Mouse (Mus musculus): ENCODE data around the gene Anapc1. TPM values are rescaled to one million over a fixed set of nuclear protein-coding genes. Genes with fewer than 3 reads are reported as not detected.
A peak's percentile ranks its signal among the peaks of the same experiment; 100 is the strongest.

The Anapc1 gene
- total RNA-seq (2021) = 10 to 100 TPM; 50.6 to 51.0 TPM
- long read RNA-seq, experiment 1, full-length matches to known transcripts = 3 of 14 reads
- long read RNA-seq, experiment 1, partial matches to known transcripts = 5 of 14 reads
- long read RNA-seq, experiment 1, other reads (novel, unspliced or antisense) = 6 of 14 reads
- long read RNA-seq, experiment 2, full-length matches to known transcripts = 5 of 13 reads
- long read RNA-seq, experiment 2, partial matches to known transcripts = 7 of 13 reads
- long read RNA-seq, experiment 2, other reads (novel, unspliced or antisense) = 1 of 13 reads

DNA sequence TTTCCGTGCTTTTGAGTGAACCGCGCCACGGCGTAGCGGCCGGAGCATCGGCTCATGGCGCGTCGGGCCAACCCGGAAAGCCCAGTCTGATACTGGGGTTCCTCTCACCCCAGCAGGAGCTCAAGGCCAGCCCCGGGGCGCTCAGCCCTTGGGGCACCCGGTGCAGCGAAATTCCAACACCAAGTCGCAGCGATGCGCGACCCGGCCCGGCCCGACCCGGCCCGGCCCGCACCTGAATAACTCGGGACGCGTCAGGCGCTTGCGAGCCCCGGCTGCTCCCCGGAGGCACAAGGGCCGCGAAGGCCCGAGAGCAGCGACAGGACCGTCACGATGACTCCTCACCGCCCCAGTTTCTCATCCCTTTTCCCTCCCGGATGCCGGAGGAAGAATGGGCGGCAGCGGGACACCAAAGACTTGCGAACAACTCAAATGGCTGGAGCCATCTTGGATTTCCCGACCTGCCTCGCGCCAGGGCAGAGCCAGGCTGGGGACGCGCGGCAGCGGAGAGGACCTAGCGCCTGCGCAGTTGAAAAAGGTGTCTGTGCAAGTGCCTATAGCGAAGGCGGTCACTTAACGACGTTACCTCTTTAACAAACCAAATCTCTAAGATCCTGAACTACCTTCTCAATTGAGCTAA is at the start of gene Anapc1:
Anapc1 (minus strand) TSS at position 471 of the 637 bp plus-strand sequence.
- intact Hi-C loops (cut with DNase I) = no loop called here
- DNase-seq = peak; percentile 88 to 89

DNA sequence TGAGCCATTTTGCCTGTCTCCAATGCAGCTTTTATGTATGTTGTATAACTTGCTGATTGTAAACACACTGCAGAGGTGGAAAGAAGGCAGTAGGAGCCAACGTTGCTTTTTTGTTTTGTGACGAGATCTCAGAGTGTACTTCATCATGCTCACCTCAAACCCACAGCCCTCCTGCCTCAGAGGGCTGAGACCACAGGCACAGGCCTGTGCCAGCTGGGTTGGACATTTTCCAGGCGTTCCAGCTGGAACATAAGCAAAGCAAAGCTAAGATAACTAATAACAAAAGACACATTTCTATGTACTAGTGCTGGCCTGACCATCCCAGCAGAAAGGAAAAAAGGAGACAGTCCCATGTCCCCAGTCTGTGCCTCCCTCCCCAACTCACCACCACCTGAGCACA is 47.9 kb upstream of the Anapc1 start:
- intact Hi-C loops (cut with DNase I) = no loop called here
- no peak for DNase-seq

DNA sequence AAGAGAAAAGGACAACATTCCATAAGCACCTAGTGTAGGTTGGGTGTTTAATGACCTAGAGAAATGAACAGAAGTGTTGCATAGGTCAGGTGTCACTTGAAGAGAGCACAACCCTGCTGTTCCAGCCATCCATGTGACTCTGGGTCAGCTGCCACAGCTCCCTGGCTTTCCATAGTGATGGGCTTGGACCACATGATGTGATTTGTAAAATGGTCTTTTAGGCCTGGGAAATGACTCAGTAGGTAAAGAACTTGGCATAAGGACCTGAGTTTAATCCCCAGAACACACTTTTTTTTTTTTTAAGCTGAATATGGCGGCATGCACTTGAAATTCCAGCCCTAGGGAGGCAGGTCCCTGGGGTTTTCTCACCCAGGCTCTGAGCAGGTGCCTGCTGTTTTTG is 44.8 kb upstream of the Anapc1 start:
- no peak for DNase-seq
- intact Hi-C loops (cut with DNase I) = no loop called here

DNA sequence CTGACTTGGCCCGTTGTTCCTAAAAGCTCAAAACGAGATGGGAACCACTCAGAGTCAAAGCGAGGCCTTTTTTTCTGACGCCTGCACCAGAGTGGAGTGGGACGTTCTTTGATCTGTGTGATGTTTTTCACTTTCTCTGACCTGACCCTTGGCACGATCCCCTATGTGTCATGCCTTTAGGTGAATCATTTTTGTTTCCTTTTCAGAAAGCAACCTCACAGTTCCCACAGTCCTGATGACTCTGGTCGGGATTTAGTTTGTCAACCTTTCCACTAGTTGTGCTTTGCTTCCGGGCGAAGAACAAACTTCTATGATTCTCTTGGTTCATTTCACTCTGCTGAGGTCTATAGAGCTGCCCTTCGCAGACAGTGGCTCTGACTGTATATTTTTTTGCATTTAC is 44.3 kb upstream of the Anapc1 start:
- no peak for DNase-seq
- intact Hi-C loops (cut with DNase I) = no loop called here

DNA sequence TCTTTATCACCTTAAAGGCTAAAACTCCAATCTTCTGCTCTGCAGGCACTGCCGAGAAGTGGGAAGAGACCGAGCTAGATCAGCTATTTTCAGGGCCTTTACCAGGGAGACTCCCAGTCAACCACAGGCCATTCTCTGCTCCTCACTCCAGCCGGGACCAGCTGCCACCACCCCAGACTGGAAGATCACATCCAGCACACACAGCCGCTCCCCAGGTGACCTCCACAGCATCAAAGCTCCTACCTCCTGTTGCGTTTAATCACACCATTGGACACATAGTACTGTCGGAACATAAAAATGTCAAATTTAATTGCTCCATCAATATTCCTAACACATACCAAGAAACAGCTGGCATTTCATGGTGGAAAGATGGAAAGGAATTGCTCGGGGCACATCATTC is 42.0 kb upstream of the Anapc1 start:
- DNase-seq = no peak
- intact Hi-C loops (cut with DNase I) = no loop called here

DNA sequence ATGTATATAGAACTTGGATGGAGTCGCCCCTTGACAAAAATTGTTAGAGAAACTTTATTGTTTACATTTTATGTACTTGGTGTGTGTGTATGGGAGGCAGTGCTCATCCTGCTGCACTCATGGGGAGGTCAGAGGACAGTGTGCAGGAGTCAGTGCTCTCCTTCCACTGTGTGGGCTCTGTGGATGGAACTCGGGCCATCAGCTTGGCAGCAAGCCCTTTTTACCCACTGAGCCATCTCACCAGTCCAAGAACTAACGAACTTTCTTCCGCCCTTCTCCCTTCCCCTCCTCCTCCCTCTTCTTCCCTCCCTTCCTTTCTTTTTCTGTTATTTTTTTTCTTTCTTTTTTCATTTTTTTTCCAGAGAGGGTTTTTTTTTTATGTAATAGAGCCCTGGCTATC is 40.9 kb upstream of the Anapc1 start:
- intact Hi-C loops (cut with DNase I) = no loop called here
- no peak for DNase-seq

DNA sequence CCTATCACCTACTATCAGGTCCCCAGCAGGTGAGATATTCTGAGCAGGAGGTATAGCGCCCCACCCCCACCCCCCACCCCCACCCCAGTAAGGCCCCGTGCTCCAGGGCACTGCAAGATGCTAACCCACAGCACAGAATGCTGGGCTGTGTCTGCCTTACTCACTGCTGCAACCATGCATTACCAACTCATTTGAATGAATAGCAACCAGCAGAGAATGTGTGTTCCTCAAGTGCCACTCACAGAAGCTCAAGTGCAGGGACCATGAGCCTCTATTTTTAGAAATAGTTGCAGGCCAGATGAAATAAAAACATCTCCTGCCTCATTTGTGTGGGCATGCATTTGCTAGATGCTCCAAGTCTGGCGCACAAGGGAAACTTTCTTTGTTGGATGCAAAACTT is 40.4 kb upstream of the Anapc1 start:
- DNase-seq = no peak
- intact Hi-C loops (cut with DNase I) = no loop called here

DNA sequence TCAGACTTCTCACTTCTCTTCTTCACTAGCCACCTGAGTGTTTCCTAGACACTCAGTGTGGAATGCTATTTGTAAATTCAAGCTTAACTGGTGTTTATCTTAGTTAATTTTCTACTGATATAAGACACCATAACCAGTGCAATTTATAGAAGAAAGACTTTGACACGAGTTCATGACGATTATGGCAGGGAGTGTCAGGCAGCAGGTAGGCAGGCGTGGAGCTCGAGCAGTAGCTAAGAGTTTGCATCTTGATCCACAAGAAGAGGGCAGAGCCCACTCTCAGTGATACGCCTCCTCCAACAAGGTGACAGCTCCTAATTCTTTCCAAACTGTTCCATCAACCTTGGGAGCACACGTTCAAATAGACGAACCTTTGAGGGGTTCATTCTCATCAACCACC is 39.4 kb upstream of the Anapc1 start:
- intact Hi-C loops (cut with DNase I) = no loop called here
- DNase-seq = no peak

DNA sequence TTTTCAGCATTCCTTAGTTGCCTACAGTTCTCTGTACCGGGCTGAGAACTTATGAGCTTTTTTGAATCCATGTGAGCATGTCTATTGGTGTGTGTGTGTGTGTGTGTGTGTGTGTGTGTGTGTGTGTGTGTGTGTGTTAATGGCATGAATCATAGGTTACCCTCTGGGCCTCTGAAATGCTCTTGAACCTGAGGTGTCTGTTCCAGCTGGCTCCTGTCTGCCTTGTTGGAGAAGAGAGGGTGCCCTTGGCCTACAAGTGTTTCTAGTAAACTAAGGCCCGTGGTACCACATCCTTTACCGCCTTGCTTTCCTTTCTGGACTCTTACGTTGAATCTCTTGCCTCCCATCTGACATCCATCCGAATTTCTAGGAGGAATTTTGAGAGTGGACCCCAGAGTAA is 38.9 kb upstream of the Anapc1 start:
- DNase-seq = no peak
- intact Hi-C loops (cut with DNase I) = no loop called here

DNA sequence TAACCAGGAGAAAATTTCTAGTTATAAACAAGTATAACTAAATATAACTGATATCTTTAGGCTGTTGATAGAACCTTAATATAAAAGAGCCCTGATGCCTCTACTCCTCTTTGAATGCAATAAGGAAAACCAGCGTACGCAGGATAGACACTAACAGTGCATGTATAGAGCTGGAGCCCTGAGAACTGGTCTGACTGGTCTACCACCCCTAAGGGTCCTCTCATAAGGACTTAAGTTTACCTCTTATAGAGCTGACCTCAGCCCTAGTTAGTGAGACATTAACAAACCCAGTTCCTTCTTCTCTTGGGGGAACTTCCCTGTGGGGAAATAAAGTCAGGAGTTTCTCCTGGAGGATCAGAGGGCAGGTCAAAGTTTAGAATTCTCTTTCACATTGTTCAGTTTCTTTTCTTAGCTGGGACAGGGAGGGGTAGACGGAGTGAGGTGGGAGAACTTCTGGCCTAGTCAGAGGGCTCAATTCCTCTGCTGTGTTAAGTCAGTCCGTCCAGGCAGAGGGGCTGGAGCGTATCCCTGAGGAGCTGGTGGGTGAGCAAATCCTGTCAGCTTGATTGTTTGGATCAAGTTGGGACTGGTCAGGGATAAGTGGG is 35.0 kb upstream of the Anapc1 start:
- intact Hi-C loops (cut with DNase I) = no loop called here
- DNase-seq = no peak

DNA sequence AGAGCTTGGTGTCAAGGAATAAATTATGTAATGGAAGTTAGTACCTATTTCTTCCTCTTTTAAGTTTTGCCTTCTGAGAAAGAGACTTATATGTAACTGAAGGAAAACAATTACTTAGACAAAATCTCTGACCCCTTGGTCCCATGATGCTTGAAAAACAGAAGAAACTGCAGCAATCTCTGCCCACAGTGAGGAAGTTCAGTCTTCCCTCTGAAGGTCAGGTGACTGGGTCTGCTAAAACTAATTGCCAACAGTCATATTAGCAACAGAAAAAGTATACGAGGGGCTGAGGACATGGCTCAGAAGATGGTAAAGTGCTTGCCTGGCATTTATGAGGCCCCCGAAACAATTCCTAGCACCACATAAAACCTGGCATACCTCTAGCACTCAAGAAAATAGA is 32.2 kb upstream of the Anapc1 start:
- intact Hi-C loops (cut with DNase I) = no loop called here
- no peak for DNase-seq

DNA sequence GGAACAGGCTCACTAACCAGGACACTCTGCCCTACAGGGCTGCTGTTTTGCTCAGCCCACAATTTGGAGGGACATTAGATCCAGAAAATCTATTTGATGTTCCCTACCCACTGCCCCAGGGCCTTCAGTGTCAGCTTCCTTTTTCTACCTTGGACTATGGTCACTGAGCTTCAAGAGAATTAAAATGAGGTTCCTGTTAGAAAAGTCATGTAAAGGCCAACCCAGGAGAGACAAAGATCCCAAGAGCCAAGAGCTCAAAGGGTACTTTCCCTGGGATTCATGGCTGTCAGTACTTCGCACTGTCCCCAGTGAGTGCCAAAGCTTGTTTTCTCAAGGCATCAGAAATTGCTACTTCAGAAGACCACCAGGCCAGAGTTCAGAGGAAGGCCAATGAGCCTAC is 28.8 kb upstream of the Anapc1 start:
- intact Hi-C loops (cut with DNase I) = no loop called here
- no peak for DNase-seq

DNA sequence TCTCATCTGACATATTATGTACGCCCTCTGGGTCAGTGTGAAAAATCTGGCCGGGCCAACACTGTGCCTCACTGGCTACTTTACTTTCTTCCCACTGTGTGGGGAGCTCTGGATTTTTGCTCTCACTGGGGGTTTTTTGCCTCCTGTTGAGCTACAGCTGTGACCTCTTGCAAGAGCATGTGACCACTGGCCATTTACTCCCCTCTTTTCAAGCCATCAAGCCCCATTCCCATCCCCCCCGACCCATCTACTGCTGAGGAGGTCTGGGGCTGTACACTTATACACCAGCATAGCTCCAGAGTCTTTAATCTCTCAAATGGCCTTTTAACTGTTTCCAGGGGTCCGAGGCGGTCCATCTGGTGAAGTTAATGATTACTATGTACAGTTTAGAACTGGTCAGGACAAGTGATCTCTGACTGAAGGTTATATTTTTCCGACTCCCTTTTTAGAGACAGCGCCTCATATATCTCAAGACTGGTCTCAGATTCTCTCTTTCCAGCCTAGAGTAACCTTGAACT is 27.6 kb upstream of the Anapc1 start:
- intact Hi-C loops (cut with DNase I) = no loop called here

DNA sequence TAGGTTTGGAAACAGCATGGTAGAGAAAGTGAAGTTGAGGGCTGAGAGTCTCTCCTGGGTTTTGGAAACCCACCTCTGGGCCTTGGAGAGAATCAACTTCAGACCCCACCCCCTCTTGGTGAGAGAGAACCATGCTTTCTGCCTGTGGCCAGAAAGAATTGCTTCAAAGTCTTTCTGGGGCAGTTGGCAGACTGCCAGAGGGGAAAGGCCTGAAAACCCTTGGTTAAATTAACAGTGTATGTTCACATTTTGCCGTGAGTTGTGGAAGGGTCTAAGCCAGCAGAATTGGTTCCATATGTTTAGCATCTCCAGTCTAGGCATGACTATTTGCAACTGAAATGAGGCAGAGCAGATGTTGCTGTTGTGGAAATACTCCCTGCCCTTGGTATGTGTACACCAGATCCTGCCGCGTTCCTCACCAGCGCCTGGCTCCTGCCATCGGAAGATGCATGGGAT is 26.4 kb upstream of the Anapc1 start:
- DNase-seq = peak; percentile 27 to 34
- intact Hi-C loops (cut with DNase I) = no loop called here

More for the DNA sequence above, 27.6 kb upstream of the Anapc1 start:
- DNase-seq = no peak

DNA sequence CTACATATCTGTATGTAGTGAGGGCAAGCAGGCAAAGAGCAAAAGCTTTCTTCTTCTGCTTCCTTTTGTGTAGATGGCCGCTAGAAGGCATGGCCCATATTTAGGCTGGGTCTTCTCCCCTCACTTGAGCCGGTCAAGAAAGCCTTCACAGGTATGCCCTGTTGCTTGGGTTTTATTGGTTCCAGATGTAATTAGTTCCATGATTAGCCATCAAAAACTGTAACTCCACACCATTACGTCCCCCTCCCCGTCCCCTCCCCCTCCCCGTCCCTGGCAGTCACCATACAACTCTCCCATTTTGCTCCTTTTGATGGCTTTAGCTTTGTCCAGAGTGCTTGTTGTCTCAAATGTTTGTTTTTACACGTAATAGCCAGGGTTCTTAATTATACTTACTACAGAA is 25.7 kb upstream of the Anapc1 start:
- intact Hi-C loops (cut with DNase I) = no loop called here
- DNase-seq = no peak

DNA sequence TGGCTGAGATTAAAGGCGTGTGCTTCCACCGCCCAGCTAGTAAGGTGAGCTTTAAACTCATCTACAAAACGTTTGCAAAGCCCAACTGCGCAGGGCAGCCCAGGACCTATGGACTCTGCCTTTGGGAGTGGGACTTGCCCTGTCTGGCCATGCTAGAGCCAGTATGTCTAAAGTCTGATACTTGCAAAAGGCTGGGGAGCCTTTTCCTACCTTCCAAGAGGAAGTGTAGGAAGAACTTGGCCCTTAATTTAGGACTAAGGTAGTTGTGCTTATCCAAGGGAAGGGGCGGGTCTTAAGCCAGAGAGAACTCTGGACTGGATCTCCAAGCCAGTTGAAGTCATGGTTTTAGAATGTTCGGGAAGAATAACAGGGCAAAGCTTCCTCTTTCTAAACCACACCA is 23.4 kb upstream of the Anapc1 start:
- intact Hi-C loops (cut with DNase I) = no loop called here
- DNase-seq = no peak

DNA sequence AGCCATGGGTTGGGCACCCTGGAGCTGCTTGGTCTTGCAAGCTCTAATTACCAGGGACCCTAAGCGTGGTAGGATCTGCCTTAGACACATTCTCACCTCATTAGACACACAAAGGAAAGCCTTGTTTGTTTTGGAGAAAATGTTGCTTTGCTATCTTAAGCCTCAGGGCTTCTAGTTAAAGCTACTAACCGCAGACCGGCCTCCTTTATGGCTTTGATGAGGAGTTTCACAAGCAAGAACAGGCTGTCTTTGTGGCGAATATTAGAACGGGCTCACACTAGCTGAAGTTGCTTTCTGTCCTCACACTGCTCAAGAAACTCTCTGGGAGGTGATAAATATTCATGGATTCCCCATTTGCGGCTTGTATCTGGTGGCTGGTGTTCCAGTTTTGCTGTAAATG is 22.1 kb upstream of the Anapc1 start:
- intact Hi-C loops (cut with DNase I) = no loop called here
- DNase-seq = no peak

DNA sequence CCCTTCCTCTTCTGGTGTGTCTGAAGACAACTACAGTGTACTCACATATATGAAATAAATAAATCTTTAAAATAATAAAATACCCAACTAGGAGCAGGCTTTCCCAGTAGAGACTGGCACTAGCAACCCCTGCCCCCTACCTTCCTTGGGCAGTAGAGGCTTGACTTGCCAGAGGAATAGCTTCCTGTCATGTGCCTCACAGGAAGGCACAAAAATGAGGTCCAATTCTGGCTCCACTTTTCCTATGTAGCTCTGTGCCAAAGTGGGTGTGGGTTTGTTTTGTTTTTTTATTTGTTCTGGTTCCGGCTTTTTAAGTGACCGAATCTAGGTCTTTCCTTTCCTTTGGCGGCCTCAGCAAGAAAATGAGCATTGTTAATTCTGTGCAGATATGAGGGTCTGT is 17.3 kb upstream of the Anapc1 start:
- intact Hi-C loops (cut with DNase I) = no loop called here
- DNase-seq = peak; percentile 8 to 26

DNA sequence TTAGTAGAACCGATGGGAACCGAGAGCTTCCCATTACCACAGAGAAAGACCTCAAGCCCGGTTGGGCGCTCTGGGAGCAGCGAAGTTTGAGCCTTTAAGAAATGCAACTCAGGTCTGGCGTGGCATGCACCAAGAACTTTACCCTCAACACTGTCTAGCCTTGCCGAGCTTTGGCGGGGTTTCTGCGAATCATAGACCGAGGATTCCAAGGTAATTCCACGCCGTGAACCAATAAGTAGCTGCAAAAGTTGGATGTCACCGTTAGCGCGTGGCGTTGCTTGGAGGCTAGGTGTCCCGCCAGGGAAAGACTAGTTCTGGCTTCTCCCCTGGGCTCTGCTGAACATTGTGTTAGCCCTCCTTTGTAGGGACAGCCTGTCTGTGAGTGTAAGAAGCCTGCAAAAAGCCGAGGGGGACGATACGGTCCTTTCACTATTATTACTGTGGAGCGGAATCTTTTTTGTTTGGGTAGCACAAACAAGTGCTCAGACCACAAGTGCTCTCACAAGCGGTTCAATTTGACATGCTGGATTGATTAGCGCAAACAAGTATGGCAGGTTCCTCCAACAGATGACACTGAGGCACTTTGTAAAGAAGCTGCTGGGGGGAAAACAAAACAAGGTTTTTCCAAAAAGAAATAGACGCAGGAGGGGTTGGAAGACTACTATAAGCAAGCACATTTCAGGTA is 12.2 kb upstream of the Anapc1 start:
- peak; percentile 47 to 52 for DNase-seq
- intact Hi-C loops (cut with DNase I) = loop anchor here (2.0 to 10.0 kb wide), 2 partner anchors 45 to 235 kb away; no protein-coding TSS in a partner anchor

DNA sequence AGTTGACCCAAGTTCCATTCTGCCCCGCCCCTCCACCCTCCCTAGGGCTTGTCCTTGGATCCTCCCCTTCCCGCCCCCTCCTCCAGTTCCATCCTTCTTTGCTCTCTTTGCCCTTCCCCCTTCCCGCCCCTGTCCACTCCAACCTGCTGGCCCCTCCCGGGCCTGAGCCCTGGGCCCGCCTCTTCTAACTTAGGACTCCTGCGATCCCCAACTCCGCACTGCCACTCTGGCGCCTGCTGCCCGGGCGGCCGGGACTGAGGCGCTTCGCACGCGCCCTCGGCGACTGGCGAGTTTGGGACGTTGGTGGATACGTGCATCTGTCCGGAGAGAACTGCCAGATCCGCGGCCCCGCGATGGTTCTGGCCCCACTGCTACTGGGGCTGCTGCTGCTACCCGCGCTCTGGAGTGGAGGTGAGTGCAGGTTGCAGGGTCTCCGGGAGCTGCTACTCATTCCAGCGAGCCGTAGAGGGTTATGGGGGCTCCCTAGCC is 11.5 kb upstream of the Anapc1 start, which contains the start of gene Mertk:
Mertk (plus strand) TSS at position 264 of the 489 bp plus-strand sequence.
- intact Hi-C loops (cut with DNase I) = loop anchor here (1.0 to 10.0 kb wide), 3 partner anchors 46 to 236 kb away; no protein-coding TSS in a partner anchor
- DNase-seq = peak; percentile 87 to 89

Data from heart, postnatal 14 days (tissue).